Mouse (Mus musculus): ENCODE results near the gene Fgf3.
"Not testable (repeated sequence)": the region's sequence is repeated elsewhere in the genome, so short reads cannot be mapped to it uniquely, and the experiment has no call there.

Fgf3 gene

GRCm38 (mm10) chr7:144857826-144858342, 20.0 kb downstream of the Fgf3 start:
- DNase-seq (ENCODE audit: low read depth), result no peak

DNA sequence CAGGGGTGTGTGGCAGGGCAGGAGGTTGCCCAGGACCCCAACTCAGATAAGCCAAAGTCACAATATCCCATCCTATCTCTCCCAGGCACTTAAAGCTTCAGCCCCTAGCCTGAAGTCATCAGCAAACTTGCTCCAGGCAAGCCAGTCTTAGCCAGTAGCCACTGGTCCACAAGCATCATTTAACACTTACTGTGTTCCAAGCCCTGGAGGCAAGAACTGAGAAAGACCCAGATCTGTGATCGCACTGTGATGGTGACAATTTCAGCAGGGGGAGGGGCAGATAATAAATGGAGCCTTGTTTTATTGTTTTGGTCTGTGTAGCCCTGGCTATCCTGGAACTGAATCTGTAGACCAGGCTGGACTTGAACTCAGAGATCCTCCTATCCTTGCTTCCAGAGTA, 20.8 kb downstream of the Fgf3 start:
- no peak for DNase-seq (ENCODE audit: low read depth)

DNA sequence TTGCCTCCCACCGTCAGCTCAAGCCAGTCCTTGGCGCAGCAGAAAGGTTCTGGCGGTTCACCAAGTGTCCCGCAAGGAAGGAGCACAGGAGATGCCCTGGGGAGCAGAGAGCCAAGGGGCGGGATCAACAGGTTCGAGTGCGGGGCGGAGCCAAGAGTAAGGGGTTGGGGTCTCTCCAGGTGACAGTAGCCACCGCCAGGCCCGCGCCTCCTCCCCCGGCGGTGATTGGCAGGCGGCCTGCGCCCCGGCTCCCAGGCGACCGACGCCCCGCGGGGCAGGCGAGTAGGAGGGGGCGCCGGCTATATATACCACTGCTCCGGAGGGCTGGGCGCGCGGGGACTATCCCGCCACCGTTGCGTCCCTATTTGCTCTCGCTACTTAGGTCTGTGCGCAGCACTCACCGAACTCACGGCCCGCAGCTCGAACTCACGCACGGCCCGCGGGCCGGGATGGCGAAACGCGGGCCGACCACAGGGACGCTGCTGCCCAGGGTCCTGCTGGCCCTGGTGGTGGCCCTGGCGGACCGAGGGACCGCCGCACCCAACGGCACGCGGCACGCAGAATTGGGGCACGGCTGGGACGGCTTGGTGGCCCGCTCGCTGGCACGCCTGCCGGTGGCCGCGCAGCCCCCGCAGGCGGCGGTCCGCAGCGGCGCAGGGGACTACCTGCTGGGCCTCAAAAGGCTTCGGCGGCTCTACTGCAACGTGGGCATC, 23.3 kb downstream of the Fgf3 start:
- no peak for DNase-seq (ENCODE audit: low read depth)

GRCm38 (mm10) chr7:144861769-144862070, 23.8 kb downstream of the Fgf3 start:
- no peak for DNase-seq (ENCODE audit: low read depth)

GRCm38 (mm10) chr7:144862126-144862525, 24.2 kb downstream of the Fgf3 start:
- DNase-seq (ENCODE audit: low read depth), result no peak

DNA sequence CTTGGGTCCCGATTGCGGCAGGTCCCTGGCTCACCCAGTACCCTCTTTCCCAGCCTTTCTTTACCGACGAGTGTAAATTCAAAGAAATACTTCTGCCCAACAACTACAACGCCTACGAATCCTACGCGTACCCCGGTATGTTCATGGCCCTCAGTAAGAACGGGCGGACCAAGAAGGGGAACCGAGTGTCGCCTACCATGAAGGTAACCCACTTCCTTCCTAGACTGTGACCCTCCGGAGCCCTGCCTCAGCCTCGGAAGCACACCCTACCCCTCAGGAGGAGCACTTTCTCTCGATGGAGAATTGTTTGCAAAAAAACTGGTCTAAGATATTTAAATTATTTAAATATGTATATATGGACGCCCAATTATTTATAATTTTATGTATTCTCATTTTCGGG, 24.8 kb downstream of the Fgf3 start:
- no peak for DNase-seq (ENCODE audit: low read depth)

GRCm38 (mm10) chr7:144863196-144863595, 25.3 kb downstream of the Fgf3 start:
- no peak for DNase-seq (ENCODE audit: low read depth)

DNA sequence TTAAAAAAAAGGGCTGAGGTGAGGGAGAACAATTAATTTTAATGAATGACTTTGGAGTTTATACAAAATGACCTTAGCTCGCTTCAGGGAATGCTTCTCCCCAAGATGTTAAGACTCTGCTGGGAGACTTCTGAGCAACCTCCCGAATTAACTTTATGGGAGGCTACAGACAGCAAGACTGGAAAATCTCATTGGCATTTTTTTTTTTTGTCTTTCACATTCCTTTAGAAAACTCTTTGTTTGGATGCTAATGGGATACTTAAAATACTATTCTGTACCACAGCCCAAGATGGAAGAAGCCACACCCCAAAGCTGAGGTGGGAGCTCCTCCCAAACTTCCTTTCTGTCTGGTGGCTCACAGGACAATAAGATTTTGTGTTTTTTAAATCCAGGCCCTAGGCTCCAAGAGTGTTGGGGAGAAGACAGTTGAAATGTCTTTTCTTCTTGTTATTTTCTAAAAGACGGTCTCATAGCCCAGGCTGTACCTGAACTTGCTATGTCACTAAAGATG, 26.3 kb downstream of the Fgf3 start:
- DNase-seq (ENCODE audit: low read depth), result no peak

GRCm38 (mm10) chr7:144867161-144867560, 29.3 kb downstream of the Fgf3 start:
- no peak for DNase-seq (ENCODE audit: low read depth)

DNA sequence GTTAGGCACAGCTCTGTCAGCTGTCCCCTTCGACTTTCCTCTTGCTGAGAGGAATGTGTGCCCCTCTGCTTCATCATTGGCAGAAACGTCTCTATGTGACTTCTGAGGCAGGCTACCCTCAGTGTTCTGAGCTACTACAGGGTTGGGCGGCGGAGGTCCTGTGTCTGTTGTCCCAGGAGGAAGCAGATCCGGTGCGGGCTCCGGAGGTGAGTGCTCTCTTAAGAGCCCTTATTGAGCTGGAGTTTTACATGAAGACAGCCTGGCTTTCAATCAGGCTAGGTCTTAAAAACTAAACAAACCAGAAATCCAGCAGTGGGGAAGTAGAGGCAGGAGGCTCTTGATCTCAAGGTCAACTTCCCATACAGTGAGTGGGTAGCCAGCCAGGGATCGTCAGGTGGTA, 29.7 kb downstream of the Fgf3 start:
- DNase-seq (ENCODE audit: low read depth), result no peak

DNA sequence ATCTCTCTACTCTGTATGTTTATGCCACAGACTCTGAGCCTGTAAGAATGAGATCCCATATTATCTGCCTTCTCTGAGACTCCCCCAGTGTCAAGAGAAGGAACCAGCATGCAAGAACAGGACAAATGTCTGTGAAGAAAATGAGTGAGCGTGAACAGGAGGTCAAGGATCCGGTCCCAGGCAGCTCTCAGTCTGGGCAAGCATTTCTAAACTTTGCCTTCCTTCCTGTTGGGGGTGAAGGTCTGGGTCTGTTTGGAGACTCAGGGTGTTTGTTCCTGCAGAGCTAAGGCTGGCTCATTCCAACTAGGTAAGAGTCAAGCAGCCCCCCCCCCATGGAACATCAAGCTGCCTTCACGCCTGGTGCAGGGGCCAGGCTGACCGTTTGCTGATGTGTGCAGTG, 34.5 kb downstream of the Fgf3 start:
- DNase-seq (ENCODE audit: low read depth), result no peak

DNA sequence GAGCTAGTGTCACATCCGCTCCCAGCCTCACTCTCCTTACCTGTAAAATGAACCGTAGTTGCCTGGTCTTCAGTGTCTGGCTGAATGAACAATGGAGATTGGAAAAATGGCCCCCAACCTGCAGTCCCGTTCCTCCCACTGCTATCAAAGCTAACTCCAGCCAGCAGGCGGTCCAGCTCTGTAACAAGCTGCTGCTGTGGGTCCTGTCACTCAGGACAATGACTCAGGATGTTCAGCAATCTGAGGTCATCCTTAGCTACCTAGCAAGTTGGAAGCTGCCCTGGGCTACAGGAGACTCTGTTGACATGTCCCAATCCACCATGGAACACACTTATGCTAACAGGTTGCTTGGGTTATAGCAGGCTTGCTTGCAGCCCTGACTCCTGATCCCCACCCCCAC, 35.3 kb downstream of the Fgf3 start:
- DNase-seq (ENCODE audit: low read depth), result no peak

- DNase-seq (ENCODE audit: low read depth), result no peak
Observed at GRCm38 (mm10) chr7:144874226-144874625, 36.3 kb downstream of the Fgf3 start.

GRCm38 (mm10) chr7:144878401-144878800, 40.5 kb downstream of the Fgf3 start:
- DNase-seq (ENCODE audit: low read depth), result no peak

- DNase-seq (ENCODE audit: low read depth), result no peak
Observed at GRCm38 (mm10) chr7:144883106-144883505, 45.2 kb downstream of the Fgf3 start.

- no peak for DNase-seq (ENCODE audit: low read depth)
Observed at GRCm38 (mm10) chr7:144887672-144888071, 49.8 kb downstream of the Fgf3 start.

- no peak for DNase-seq (ENCODE audit: low read depth)
Observed at GRCm38 (mm10) chr7:144888564-144889299, 50.8 kb downstream of the Fgf3 start.

DNA sequence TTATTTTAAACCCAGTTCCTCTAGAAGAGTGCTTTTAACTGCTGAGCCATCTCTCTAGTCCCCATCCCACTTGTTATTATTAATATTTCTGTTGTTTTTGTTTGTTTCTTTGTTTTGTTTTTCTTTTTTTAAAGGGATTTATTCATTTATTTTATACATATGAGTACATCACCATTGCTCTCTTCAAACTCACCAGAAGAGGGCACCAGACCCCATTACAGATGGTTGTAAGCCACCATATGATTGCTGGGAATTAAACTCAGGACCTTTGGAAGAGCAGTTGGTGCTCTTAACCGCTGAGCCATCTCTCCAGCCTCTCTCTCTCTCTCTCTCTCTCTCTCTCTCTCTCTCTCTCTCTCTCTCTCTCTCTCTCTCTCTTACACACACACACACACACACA, 52.8 kb downstream of the Fgf3 start:
- not testable (repeated sequence) for DNase-seq (ENCODE audit: low read depth)

DNA sequence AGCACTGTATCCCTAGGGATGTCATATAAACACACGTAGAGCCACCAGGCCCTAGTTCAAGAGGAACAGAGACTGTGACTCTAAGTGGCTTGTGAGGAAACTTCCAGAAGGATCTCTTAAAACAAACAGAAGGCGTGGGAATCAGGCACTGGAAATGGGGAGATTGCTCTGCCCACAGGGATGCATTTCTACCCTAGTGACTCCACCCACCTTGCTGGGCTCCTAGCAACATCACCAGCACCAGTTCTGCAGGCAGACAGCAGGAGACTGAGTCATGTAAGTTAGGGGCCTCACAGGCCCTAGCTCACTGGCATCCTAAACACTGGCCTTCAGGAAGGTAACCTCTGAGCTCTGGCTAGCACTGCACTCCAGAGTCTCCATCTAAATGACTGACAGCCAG, 54.0 kb downstream of the Fgf3 start:
- no peak for DNase-seq (ENCODE audit: low read depth)

GRCm38 (mm10) chr7:144892322-144892721, 54.4 kb downstream of the Fgf3 start:
- no peak for DNase-seq (ENCODE audit: low read depth)
